Mouse (Mus musculus) neutrophil, adult 83 days (primary cell): ENCODE results near the gene Robo1. TPM values are rescaled to one million over a fixed set of nuclear protein-coding genes. Genes with fewer than 3 reads are reported as not detected.

Experiments used
- total RNA-seq, 2 experiments: library from RNA; stranded (reverse); gene quantifications; one replicate each; pipeline ENCODE4 v1.2.4; 2023

Gene Robo1
- under 1 TPM; 0.09 to 0.15 TPM for total RNA-seq

DNA sequence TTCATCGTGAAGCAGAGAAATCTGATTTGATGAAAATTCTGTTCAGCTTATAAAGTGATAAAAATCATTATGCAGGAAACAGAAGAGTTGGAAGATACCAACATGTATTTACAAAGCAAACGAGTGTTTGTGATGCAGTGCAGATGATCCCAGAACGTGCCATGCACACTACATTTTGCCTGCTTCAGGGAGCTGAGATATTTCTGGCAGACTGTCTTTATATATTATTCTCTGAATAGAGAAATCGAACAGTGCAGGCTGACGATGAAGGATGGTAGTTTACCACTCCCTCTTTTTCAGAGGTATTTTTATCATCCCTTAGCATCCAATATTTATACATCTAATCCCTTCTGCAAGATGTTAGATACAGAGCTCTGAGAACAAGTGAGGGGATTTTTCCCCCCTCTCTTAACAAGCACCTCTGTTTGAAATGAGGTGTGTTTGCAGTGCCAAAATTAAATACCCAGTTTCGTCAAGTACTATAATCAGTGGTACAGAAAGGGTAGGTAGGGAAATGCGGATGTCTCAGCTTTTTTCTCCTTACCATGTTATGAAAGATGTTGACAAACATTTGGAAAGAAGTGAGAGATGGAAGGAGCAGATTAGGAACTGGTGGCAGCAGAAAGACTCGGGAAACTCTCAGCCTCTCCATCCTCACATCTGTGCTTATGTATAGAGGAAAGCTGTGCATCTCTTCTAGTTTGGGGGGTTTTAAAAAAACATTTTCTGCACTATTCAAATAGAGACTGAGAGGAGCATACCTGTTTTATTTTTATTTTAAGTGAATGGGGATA, at the start of gene Robo1:
TSS of gene Robo1 (plus strand) at position 770 of the 794 bp plus-strand sequence.

